Mouse (Mus musculus): ENCODE results near the gene Rapgef1.
"Not testable (repeated sequence)": the region's sequence is repeated elsewhere in the genome, so short reads cannot be mapped to it uniquely, and the experiment has no call there.

The Rapgef1 gene

DNA sequence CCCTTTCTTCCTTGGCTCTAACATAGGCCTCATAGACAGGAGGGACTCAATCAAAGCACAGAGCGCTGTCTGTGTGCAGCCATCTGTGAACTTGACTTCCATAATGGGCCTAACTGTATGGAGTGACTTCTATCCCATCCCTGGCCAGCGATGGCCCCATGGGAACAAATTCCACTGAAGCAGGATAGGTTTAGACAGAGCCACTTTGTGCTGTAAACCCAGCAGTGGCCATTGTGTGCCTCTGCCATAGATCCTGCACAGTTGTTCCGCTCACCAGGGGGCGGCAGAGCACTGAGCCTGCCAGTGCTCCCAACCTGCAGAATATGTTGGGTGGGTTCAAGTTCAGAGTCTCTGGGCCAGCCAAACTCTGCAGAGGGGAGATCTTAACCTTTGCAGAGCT, 88.2 kb downstream of the Rapgef1 start:
- DNase-seq, result peak; percentile 33

DNA sequence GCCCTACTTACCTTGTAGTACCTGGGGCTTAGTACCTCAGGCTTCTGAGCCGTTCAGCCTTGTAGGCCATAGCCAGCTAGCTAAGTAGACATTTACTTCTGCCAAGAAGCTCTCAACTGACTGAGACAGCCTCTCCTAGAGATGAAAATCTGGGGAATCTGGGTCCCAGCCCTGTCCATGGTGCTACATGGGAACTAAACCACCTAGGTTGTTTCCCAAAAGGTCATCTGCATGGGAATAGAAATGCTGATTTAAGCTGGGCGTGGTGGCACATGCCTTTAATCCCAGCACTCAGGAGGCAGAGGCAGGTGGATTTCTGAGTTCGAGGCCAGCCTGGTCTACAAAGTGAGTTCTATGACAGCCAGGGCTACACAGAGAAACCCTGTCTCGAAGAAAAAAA, 88.7 kb downstream of the Rapgef1 start:
- DNase-seq, result not testable (repeated sequence)

DNA sequence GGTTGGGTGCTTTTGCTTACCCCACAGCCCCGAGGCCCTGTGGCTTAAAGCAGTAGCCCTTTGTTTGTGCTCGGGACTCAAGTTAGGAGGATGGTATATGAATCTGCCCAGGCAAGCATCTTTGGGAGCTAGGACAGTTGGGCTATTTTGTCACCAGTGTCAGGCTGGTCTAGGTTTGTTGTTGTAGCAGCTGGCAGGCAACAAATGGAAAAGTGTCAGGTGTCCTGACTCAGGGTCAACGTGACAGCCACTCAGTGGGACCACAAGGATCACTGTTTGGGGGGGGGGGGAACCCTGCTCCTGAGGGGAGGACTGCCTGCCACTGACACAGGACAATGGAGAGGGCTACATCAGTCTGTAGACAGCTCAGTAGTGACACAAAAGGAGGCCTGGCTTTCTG, 91.5 kb downstream of the Rapgef1 start:
- DNase-seq, result no peak

DNA sequence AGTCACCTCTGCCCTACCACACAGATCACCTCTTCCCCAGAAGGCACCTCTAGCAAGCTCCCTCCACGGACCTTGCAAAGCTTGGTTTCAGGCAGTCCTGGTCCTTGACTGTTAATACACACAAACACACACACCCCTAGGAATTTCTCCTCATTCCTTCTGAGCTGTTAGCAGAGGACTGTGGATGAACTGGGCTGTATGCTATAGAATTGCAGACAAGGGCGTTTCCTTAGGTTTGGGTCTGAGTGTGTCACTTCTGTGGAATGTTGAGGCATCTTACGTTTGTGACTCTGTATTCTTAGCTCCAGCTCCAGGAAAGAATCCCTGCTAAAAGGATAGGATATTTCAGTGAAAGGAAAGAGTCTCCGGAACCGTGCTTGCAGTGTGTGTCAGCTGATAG, 92.4 kb downstream of the Rapgef1 start:
- no peak for DNase-seq

DNA sequence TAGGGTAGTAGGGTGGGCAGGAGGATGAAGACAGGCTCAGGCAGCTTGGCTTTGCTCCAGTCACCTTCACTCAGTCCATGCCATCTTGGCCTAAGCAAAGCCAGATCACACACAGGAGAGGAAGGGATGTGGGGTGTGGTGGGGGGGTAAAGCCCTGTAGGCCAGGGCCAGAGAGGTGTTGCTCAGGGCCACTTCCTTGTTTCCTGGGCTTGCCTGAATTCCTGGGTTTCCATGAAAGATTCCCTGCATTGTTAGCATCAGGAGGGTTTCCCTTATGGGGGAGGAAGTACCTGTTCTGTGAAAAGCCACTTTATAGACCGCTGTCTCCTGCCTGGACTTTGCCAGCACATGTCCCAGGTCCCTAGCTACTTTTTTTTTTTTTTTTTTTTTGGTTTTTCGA, 94.0 kb downstream of the Rapgef1 start:
- no peak for DNase-seq

DNA sequence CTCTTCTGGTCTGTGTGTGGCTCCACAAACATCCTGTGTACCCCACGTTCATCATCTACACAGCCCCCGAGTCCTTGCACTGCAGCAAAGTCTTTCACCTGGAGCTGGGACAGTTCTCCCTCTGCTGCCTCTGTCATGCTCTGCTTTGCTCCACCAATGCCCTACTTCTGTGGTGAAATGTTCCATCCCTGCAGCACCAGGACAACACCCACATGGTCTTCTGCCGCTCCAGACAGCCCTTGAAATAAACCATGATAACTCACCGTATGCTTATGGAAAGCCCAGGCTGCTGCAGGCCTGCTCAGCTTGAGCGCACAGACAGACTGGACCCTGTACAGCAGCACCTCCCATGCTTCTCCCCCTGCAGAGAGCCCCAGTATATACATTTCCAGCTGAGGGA, 94.6 kb downstream of the Rapgef1 start:
- DNase-seq, result no peak

DNA sequence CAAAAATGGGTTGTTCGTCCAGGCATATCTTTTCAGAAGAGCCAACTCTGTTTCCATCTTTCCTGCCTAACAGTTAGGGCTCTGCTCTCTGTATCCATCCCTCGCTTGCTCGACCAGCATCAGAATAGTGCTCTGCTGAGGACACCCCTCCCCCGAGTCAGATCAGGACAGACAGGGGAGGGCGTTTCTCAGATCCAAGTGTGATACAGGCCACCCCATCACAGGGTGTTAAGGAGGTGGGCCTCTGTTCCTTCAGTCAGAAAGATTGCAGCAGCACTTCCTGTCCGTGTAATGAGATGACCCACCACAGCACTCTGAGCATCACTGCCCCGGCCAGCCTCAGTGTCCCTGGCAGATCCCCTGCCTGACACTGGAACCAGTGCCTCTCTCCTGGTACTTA, 96.6 kb downstream of the Rapgef1 start:
- DNase-seq, result no peak

DNA sequence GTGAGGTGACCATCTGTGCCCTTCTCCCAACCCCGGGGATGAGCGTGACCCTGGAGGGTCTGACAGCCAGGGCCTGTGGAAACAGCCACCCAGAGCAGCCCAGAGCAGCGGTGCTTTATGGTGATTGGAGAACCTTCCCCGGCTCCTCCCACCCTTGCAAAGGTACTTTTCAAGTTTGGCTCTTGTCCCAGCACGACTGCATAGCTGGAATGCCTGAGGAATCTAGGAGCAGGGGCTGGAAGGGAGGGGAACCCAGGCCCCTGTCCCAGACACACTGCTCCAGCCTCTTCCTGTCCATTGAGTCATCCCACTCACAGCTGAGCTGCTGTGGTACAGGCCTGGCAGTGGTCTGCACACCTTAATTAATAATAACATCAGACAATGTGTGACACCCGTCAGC, 97.2 kb downstream of the Rapgef1 start:
- no peak for DNase-seq

DNA sequence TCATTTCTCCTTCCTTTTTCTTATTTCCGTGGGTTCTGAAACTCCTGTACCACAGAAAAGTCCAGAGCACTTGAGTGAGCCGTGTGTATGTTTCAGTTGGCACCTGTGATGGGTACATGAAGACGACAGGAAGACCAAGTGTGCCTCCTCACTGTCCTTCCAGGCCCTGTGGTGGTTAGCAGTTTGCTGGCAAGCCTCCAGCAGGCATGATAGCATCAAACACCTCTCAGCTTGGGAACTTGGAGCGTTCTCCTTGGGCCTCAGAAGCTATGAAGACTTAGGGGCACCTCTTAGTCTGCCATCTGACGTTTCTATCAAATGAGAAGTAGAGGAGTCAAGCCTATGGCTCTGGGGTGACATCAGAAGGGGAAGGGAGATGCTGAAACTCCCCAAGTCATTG, 99.1 kb downstream of the Rapgef1 start:
- DNase-seq, result no peak

DNA sequence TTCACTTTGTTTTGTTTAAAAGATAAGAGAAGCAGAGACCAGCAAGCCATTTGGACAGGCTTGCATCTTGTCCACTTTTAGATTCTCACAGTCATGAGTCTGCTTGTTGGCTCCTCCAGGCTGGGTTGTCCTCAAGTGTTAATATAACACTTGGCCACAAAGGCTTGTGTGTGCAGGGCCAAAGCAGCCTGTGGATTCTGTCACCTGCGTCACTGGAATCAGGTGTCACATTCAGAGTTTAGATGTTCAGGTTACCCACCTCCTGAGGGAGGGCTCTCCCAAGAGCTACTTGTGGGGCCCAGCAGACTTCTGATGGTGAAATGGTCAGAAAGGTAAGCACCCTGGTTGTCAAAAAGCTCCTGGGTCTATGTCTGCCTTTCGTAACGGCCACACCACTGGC, 103.6 kb downstream of the Rapgef1 start:
- DNase-seq, result no peak

DNA sequence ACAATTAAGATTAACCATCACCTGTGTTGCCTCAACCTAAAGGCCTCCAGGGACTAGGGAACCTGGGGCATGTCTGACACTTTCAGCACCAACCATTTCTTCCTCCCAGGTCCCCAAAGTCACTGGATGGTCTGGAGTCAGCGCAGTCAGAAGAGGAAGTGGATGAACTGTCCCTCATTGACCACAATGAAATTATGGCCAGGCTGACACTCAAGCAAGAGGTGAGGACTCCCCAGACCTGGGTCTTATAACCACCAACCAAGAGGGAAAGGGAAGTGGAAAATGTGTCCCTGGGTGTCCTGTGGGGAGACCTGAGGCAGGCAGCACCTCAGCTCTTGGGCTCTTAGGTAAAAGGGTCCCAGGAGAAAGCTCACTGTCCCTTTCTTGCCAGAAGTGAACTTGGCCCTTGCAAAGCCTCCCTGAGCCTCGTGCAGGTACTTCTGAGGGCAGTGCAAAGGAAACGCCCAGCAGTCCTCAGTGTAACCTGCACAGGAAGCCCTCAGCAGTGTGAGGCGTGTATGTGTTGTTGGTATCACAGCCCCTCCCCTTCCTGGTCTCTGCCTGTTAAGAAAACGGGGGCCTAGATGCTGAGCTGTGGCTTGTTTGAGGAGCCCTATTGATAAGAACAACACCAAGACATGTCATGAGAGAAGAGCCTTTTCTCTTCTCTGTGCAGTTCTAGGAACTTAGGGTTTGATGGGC, 105.3 kb downstream of the Rapgef1 start:
- no peak for DNase-seq

DNA sequence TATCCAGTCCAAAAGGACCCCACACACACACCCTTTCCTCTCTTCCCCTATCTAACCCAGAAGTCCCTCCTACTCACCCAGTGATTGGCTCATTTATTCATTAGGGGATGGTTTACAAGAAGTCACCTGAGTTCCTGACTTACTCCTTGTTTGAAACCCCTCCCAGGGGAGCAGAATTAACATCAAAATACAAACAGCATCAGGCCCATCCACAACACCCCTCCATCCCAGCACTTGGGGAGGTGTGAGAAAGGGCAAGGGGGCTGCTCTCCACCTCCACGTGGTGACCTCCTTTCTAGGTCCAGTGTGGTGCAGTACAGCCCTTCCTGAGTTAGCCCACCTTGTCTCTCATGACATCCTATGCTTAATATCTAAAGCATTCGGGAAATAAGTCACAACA, 110.0 kb downstream of the Rapgef1 start:
- no peak for DNase-seq

DNA sequence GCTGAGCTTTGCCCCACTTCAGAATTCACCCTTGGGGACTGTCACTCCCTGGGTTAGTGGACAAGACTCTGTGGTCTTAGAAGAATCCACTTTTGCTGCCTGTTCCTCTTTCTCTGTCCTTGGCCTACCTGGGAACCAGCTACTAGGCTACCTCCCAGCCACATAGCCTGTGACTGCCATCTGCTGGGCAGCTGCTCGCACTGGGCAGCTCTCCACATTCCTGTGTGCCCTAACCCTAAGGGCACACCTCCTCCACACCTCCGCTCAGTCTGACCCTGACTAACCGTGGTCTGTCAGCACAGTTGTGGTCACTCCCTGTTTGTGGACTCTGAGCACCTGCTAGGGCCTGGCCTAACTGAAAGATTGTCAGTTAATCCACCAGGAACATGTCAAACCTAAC, 112.0 kb downstream of the Rapgef1 start:
- DNase-seq, result no peak

DNA sequence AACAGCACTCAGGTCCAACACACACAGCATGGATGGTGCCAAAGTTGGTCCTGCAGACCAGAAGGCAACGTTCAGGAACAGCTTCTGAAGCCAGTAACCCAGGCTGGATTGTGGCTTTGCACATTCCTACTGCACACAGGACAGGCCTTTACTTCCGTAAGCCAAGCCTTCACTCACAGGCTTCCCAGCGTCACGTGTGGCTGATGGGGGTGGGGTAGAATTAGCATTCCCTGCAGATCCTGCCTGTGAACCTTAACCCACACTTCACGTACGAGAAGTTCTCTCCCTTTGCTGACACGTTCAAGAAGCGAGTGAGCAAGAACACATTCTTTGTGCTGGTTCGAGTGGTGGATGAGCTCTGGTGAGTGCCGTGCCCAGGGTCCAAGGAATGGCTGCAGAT, 113.0 kb downstream of the Rapgef1 start:
- no peak for DNase-seq

DNA sequence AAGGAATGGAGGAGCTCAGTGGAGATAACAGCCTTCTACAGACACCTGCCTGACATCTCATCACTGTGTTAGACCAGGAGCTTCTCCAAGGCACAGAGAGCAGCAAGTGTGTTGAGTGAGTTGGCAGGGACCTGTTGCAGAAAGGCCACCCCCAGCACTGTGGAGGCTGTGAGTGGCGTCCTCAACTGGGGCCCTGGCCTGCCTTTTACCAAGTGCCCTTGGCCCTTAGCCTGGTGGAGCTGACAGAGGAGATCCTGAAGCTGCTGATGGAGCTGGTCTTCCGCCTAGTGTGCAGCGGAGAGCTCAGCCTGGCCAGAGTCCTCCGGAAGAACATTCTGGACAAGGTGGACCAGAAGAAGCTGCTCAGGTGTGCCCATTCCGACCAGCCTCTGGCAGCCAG, 113.8 kb downstream of the Rapgef1 start:
- DNase-seq, result no peak

DNA sequence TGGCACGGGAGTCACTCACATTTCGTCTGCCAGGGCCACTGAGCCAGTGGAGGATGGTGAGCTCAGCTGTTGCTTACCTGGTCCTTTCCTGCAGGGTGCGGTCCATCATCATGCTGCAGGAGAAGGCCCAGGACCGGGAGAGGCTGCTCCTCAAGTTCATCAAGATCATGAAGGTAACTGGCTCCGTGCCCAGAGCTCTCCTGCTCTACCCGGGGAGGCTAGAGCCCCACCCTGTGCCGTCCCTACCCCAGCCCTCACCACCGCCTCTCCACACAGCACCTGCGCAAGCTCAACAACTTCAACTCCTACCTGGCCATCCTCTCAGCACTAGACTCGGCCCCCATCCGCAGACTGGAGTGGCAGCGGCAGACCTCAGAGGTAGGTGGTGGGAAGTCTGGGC, 116.2 kb downstream of the Rapgef1 start:
- DNase-seq, result no peak

DNA sequence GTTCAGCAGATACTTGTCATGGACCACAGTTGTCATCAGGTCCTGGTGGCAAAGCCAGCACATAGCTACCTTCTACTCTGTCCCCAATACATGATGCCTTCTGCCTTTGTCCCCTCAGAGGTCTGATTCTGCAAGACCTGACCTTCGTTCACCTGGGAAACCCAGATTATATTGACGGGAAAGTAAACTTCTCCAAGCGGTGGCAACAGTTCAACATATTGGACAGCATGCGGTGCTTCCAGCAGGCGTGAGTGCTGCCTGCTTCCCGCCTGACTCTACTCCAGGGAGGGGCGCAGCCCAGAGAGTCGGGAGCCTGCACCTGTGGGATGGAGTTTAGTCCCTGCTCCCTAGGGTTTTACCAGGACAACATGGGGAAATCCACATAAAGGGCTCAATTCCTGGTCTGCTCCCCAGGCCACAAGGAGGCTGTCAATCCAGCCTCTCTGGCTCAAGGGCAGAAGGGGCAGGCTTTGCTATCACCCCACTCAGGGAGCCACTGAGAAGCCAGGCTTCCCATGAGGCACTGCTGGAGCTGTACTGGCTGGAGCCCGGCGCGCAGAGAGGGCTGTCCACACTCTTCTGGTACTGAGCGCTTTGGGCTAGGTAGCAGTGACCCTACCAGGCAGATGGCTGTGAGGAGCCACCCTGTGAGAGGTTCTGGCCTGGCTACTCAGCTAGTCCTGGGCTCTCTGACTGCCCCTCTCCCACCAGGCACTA, 117.8 kb downstream of the Rapgef1 start:
- no peak for DNase-seq

DNA sequence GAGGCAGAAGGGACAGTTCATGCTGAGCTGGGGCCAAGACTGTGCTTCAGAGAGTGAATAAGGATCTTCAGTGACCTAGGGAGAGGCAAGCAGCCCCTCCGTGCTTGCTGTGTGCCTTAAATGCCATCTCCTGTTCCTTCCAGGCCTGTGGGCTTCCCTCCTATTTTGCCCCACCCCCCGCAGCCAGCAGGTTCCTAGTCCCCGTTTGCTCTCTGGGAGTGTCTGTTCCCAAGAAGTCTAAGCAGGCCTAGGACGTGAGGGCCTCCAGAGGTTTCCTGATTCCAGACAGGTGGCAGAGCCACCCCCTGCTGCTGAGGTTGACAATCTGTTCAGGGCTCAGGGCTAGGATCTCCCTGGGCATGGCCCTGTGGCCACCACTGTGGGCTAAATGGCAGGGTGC, 119.3 kb downstream of the Rapgef1 start:
- DNase-seq, result no peak

DNA sequence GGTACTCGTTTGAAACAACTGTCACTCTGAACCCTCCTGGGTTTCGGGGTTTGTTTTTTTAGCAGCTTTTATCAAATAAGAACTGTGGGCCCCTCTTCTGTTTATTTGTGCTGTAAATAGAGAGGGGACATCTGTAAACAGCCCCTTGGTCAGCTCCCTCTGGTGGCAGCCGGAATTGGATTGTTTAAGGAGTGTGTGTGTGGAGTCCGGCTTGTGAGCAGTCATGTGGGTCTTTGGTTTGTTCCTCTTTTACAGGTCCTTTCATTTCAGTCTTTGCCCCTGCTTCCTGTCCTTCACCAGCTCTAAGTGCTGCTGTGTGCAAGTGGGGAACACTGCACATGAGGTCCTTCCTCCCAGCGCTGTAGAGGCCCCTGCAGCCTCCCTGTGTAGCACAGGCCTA, 119.8 kb downstream of the Rapgef1 start:
- DNase-seq, result peak; percentile 54

DNA sequence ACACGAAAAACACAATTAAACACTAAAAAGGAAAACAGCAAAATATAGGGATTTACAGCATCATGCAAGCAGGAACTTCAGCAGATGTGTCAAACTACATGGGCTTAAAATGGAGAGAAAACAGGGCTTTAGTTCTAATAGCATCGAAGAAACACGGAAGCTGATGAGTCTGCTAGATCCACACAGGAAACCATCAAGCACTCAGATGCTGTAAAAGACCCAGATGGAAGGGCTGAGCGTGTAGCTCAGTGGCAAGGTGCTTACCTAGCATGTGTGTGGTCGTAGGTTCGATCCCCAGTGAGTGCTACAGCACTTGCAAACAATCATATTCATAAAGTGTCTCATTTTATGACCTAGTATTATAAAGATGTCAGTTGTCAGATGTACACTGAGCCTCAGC, 121.7 kb downstream of the Rapgef1 start:
- no peak for DNase-seq

DNA sequence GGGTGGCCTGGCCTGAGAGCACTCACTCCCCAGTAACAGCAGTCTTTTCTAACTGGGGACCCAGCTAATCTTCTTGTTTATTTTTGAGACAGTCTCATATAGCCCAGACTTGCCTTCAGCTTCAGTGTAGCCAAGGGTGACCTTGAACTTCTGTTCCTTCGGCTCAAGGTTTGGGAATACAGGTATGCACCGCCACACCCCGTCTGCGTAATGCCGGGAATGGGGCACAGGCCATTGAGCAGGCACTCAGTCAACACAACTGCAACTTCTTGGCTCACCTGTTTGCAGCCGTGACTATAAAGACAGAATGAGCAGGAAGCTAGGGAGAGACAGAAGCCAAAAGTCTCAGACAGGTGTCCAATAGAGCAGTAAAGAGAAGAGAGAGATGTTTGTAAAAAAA, 124.7 kb downstream of the Rapgef1 start:
- no peak for DNase-seq

DNA sequence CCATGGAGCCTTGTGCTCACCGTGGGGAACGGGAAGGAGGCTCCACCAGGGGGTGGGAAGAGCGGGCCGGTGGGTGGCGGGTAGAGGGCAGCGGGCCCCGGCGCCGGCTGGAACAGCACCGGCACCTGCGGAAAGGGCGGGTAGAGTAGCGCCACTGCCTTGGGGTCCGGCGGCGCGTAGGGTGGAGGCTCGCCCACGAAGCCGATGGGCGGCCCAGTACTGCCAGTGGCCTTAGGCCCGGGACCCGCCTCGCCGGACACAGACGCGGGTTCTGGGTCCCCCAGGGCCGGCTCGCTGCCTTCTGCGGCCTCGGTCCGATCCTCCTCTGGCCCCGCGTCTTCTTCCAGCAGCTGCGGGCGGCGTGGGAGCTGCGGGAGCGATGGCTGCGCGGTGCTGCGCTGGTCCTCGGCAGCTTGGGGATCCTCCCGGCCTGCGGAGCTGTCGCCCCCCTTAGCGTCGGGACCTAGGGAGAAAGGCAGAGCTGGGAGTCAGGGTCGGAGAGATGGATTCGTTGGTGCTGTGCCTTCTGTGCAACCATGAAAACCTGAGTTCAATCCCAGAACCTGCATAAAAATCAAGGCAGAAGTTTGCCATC, 127.8 kb downstream of the Rapgef1 start:
- no peak for DNase-seq

DNA sequence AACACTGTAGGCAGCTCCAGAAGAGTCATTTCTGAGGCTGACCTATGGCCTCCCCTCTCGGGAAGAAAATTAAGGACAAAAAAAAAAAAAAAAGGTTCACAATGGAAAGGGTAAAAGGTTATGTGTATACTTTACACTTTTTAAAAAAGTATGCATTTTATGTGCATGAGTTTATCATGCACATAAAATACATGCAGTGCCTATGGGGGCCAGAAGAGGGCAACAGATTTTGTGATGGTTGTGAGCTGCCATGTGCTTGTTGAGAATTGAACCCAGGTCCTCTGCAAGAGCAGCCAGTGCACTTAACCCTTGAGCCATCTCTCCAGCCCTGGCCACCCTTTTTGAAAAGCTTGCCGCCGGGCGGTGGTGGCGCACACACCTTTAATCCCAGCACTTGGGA, 128.3 kb downstream of the Rapgef1 start:
- no peak for DNase-seq

DNA sequence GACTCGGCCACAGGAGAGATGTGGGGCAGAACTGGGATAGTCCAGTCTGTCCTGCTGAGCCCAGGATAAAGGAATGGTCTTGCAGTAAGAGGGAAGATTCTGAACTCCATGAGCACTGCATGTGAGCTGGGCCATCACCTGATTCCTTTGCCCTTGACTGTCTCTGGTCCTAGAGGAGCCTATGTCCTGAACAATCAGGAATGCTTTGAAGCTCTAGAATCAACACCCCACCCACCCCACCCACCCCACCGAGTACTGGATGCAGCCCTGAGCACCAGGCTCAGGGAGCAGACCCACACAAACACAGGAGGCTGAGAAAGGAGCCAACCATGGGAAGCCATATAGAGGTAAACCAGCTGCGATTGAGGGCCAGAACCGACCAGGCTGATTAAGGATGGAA, 129.0 kb downstream of the Rapgef1 start:
- DNase-seq, result no peak

DNA sequence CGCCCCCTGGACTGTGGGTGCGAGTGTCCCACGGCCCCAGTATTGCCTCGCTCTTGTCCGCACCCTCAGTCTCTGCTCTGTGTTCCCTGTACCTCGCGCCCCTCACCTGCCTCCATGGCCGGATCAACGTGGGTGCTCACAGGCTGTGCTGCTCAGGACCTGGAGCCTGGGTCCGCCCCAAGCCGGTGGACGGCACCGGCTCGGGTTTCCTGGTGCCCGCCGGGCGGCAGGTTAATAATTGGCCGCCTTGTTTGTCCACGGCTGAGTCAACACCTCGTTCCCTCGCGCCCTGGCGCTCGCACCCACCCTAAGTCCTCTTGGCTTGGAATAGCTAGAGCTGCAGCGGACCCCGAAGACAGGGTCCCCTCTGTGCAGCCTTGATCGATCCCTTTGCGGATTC, 132.0 kb downstream of the Rapgef1 start, which contains the start of gene Gm13420:
Gm13420 (minus strand) TSS at position 189 of the 400 bp plus-strand sequence.
- DNase-seq, result no peak

All from right cerebral cortex, postnatal 14 days (tissue).